Mouse (Mus musculus) thymus, adult 18-20 months (tissue): ENCODE results near the gene Itgb7.
A peak's percentile ranks its signal among the peaks of the same experiment; 100 is the strongest.

ENCODE experiments used
- DNase-seq, 2 experiments: peaks; one replicate each; pipeline ENCODE4 v3.0.0; 2022; ENCODE audit warnings: mixed read lengths in 2 of 2

Gene Itgb7

DNA sequence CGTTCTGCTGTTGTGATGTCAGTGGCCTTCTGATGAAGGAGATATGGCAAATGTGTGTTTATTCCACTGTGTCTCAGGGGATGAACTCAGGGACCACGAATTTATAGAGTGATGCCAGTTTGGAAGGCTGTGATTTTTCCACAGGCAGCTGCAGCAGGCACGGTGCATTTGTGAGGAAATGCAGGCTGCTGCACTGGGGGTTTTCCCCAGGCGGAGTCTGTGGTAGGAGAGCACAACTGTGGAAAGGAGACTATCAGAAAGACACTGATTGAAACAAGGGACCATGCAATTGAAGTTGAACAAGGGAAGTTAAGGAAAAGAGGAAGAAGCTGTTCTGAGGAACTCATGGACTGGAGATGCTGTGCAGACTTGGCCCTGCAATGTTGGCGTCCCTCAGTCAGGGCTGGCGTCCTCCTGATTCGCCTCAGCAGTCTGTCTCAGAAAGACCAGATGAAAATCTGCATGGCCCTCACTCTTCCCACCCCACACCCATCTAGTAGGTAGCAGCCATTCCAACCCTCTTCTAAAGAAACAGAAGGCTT is 39.4 kb downstream of the Itgb7 start:
- no peak for DNase-seq

DNA sequence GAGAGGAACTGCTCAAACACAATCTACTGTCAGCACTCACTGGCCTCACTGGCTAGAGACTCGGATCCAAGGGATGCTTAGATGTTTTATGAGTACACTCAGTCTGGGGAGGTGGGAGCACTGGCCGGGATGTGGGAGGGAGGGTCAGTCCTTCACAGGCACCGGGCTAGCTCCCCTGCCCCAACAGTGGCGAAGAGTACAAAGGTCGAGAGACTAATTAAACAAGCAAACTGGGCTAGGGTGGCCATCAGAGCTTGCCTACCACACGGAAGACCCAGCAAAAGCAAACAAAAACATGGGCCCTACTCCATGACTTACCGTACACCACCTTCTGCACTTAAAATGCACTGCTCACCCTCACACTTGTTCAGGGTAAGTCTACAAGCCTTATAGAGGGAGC is 40.0 kb downstream of the Itgb7 start:
- no peak for DNase-seq

DNA sequence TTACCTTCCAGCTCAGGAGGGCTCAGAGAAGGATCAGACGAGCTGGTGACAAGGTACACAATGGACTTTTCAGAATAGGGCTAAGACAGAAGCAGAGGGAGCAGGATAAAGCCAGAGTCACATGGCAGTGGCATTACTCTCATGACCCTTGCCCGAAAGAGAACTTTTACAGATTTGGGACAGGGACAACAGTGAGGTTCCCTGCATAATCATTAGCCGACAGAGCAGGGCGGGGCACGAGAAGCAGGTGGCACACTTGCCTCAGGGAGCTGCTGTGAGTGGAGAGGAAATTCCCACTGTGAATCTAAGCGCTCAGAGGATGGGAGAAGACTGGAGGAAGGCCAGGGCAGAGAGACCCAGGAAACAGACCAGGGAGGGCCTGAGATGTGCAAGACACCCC is 42.9 kb downstream of the Itgb7 start:
- DNase-seq: no peak

DNA sequence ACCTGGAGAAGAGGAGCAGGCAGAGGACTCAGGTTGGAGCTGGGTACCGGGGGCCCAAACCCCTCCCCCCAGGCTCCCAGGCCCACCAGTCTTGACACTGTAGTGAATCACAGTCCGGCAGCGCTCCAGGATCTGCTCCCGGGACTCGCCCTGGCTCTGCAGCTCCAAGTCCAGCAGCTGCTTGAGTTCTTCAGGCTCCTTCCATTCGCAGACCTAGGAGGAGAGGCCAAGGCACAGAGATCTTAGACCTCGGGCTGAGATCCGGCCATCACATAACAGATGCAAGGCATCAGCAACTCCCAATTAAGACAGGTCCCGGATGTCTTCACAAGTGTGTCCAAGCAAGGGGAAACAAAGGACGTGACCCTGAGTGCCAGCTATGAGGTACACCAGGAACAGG is 43.6 kb downstream of the Itgb7 start:
- DNase-seq: no peak

DNA sequence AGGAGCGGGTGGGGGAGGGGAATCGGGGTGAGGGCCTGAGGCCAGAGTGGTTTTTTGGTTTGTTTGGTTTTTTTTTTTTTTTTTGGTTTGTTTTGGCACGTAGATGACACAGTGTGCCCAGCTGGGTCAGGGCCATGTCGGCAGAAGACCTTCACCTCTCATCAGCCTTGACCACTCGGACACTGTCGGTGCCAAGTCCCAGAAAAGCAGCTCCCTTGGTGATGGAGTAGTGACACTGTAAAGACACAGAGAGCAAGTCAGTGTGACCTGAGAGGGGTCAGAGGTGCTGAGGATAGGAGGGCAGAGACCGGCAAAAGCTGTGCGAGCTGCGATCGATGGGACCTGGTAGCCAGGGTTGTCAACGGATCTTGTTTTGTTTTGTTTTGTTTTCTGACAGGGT is 45.5 kb downstream of the Itgb7 start:
- no peak for DNase-seq

DNA sequence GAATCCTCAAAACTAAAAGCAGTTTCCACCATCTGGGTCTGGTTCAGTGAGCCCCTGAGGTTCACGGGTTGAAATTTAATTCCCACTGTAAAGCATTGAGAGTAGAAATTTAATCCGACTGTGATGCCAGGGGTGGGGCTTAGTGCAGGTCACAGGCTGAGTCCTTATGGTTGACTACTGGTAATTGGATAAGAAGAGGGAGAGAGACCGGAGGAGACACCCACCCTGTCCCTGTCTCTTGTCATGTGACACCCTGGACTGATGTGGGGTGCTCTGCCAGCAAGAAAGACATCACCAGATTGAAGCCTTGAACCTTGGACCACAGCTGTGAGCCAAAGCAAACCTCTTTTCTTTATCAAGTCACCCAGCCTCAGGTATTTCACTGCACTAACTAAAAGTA is 48.7 kb downstream of the Itgb7 start:
- DNase-seq: no peak

DNA sequence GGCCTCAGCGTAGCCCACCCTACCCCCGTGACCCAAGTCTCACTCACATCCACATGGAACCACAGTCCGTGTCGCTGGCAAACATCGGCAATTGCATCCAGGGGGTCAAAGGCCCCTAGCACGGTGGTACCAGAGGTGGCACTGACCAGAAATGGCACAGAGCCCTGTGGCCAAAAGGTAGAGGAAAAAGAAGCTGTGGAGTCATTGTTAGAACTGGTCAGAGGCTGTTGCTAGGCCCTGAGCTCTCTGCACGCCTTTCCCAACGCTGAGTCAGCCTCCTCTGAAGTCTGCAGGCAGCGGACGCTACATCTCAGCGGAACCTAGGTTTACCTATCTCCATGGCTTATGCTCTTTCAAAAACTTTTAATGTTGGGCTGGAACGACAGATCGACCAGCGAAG is 51.8 kb downstream of the Itgb7 start:
- no peak for DNase-seq

DNA sequence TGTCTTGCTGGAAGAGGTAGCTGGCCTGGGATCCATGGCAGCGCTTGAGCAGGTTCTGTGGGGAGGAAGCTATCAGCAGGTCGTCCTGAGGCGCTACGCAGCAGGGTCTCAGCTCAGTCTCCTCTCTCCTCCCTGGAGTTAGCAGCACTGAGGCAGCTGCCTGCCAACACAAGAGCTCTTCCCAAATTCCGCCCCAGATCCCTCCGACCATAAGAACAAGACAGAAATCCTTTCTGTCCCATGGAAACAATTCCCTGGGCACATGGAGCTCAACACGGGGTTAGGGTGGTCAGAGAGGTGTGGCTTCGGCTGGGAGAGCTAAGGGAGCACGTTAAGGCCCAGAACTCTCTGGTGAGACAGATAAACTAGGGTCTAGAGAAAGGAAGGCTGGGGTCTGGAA is 52.6 kb downstream of the Itgb7 start:
- DNase-seq: no peak

DNA sequence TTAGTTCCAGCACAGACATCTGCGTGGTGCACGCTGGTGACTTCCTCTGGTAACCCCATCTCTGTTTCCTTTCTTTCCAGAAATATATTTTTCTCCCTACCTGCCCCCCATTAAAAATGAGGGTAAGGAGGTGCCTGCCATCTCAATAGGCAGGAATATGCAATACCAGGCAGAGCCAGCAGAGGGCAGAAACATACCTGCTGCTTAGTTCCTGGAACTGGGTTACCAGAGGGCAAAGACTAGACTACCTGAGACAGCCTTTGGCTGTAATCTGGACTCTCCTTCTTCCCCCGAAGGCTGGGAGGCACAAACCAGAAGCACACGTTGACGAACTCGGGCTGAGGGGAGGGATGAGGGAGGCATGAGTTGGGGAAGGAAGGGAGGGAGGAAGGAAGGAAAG is 53.5 kb downstream of the Itgb7 start:
- peak; percentile 58 to 67 for DNase-seq

DNA sequence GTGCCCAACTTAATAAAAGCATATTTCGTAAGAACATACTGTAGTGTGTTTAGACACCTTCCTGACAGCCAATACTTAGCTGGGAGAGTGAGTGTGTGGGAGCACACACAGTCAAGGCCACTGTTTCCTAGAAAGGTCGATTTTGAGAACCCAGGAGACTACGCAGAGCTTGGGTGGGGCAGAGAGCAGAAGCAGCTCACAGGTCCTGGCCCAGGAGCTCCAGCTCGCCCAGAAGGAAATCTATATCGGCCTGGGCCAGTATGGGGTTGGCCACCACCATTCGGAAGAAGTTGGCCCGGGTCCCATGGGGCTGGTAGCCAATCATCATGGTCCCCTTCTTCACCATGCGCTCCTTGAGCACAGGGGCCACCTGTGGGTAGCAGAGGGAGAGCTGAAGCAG is 54.3 kb downstream of the Itgb7 start:
- no peak for DNase-seq

DNA sequence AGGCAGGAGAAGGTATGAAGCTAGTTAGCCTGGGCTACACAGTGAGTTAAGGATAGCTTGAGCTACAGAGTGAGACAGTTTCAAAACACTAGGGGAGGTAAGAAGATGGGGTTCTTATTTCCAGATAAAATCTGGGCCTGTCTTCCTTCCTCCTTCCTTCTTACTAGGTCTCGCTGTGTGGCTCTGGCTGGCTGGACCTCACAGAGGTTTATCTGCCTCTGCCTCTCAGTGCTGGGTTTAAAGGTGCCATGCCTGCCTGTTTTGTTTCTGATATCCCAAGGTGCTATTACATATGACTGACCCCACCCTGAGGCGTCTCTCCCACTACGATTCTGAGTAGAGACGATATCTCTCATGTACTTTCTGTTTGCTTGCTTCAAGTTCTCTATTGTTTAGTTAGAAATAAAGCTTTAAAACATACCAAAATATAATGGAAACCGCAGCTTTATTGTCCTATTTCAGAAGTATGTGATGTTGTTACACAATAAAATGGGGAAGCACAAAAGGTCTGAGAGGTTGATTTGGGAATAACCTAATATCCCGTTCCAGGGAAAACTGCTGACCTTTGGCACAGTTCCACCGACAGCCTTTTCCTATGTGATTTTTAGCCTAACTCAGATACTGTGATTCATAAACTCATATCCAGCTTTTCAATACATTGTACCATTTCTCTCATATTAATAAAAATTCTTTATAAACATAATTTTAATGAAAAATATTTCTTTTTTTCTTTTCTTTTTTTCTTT is 55.0 kb downstream of the Itgb7 start:
- no peak for DNase-seq

DNA sequence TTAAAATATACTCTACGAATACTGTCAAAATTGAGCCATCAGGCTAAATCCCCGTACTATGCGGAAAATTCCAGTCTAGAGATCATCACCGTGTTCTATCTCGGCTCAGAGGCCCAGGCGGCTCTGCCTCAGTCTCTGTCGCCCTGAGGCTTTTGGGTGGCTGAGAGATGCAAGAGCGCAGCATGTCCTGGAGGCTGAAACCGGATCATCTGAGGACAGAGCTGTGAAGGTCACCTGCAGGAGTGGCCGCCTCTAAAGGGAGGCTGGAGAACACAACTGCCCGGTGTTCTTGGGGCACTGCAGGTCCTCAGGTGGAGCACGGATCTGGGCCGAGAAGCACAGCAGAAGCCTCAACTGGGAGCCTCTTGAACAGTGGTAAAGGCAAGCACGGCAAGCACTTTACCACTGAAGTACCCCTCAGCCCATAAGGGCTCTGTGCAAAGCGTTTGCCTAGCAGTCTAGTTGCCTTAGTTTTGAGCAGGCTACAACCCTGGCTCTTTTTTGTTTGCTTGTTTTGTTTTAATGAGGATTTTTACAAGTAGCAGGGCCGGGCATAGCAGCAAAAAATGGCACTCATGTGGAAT is 55.9 kb downstream of the Itgb7 start:
- no peak for DNase-seq

DNA sequence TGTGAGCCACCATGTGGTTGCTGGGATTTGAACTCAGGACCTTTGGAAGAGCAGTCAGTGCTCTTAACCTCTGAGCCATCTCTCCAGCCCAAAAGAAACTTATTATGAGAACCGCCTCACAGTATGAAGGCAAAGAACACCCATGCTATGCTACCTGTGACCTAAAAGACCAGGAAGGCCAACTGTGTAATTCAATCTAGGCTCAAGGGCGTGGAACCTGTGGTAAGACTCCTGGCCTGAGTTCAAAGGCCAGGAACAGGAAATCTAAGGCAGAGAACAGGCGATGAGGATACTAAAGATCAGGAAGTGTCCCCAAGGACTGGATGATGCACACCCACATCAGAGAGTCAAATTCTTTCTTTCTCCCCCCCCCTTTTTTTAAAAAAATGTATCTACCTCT is 58.2 kb downstream of the Itgb7 start:
- no peak for DNase-seq

DNA sequence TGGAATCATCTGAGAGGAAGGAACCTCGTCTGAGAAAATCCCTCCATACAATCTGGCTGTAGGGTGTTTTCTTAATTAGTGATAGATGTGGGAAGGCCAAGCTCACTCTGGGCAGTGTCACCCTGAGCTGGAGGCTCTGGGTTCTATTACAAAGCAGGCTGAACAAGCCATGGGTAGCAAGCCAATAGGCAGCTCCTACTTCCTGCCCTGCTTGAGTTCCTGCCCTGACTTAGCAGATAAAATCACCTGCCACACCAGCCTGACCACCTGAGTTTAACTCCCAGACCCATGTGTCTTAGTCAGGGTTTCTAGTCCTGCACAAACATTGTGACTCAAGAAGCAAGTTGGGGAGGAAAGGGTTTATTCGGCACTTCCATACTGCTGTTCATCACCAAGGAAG is 62.7 kb downstream of the Itgb7 start:
- no peak for DNase-seq

DNA sequence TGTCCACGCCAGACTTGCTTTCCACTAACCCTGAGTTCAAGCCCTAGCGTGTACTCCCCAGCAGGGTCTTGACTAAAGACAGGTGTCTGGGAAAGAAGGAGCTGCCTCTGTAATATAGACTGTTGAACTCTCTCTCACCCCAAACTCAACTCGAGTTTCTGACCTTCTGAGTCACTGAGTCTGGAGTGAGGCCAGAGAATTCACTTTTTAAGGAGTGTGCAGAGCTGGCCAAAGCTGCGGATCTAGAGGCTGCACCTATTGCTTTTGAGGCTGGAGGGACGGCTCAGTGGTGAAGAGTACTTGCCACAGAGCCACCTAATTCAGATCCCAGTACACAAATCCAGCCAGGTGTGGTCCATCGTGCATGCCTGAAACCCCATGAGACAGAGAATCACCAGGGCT is 64.1 kb downstream of the Itgb7 start:
- no peak for DNase-seq
